Mouse (Mus musculus) embryonic stem cell, embryonic (primary cell): ENCODE data around the gene Herc1.
"Not testable (repeated sequence)": the region's sequence is repeated elsewhere in the genome, so short reads cannot be mapped to it uniquely, and the experiment has no call there.

Experiments used
- CTCF ChIA-PET, 4 experiments: fragments of 300-600 bp in 2 of 4; fragments of 350-600 bp in 2 of 4; sonication (Branson Sonifier 250); formaldehyde crosslinking; loops; one replicate each; lab custom pipeline; 2022; ENCODE audit warnings: inconsistent platforms in 2 of 4; lab: Charles Lee
- POLR2A ChIA-PET, 4 experiments: fragments of 300-600 bp in 2 of 4; fragments of 350-600 bp in 2 of 4; sonication (Branson Sonifier 250); formaldehyde crosslinking; loops; one replicate each; lab custom pipeline; 2022; ENCODE audit warnings: antibody characterized with exemption in 4 of 4, inconsistent platforms in 1 of 4; lab: Charles Lee

Herc1 gene

DNA sequence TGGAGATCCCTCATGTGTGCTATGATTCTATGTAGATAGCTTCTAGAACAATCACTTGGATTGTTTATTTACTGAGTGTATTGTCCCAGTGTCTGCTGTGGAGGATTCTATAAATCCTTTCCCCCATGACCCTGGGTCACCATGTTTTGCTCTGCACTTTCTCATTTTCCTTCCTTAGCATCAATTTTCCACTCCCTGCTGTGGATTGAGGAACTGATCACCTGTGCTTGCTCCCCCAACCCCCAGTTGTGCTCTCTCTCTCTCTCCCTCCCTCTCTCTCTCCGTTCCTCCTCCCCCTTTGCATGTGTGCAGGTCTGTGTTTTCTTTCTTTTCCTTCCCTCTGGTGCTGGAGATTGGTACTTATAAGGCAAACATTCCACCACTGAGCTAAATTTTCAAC is 10.5 kb upstream of the Herc1 start:
- ChIA-PET POLR2A (interaction anchor here in 1 of 4 experiments (0.6 kb wide), 1 partner anchor 523 kb away, joined by 3 read pairs; no protein-coding TSS in a partner anchor), CTCF (no interaction called here)

DNA sequence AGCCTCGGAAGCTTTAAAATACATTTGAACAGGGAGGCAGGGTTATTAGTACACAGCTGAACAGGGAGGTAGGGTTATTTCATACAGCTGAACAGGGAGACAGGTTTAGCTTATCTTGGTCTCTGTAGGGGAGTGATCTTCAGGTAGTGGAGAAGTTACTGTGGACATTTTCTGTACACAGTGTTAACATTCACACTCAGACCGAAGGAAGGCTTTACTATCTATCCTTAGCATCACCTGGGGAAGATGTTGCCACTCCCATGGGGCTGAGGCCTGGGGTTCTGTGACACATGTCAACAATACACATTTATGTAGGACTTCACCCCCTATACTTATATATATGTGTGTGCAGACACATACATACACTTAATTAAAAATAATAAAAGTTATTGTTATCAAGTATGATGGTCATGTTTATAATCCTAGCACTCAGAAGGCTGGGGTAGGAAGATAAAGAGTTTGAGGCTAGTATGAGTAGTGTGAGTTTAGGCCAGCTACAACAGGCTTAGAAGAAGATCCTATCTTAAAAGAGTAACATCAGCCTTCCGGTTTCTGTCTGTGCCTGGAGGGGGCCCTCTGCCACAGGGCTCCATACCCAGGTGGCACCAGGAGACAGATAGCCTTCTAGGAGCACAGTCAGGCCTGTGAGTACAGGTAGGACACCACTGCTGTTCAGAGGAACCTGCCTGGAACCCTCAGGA is 9.7 kb upstream of the Herc1 start:
- ChIA-PET CTCF (no interaction called here), POLR2A (interaction anchor here in 1 of 4 experiments (1.5 kb wide), 1 partner anchor 10 kb away, joined by 5 read pairs; the partner anchor contains the start of gene Herc1)

- CTCF ChIA-PET, result interaction anchor here in 1 of 4 experiments (0.5 kb wide), 1 partner anchor 168 kb away, joined by 3 read pairs; no protein-coding TSS in a partner anchor
- POLR2A ChIA-PET, result interaction anchor here in 1 of 4 experiments (0.7 kb wide), 1 partner anchor 758 kb away, joined by 4 read pairs; no protein-coding TSS in a partner anchor
These were observed 2.7 kb upstream of the Herc1 start for GRCm38 (mm10) chr9:66347405-66348035.

- CTCF ChIA-PET, result interaction anchor here in 2 of 4 experiments (0.6 to 1.2 kb wide), 2 partner anchors 191 to 272 kb away, joined by 3 read pairs; partner anchors contain the start of gene Dapk2 (in 1 of the 2)
- POLR2A ChIA-PET, result interaction anchor here in 2 of 4 experiments (0.8 to 3.2 kb wide), 4 partner anchors 11 to 64 kb away, joined by 3 to 10 read pairs (median 4); no protein-coding TSS in a partner anchor
These were observed 948 bp upstream of the Herc1 start for GRCm38 (mm10) chr9:66349144-66349859.

GRCm38 (mm10) chr9:66350788-66351430 is 659 bp downstream of the Herc1 start:
- ChIA-PET POLR2A (interaction anchor here in 3 of 4 experiments (0.6 to 3.2 kb wide), 16 partner anchors 9 to 234 kb away, joined by 3 to 10 read pairs (median 4); partner anchors contain the start of gene Fbxl22 (in 1 of the 3)), CTCF (interaction anchor here in 3 of 4 experiments (0.6 to 1.0 kb wide), 3 partner anchors 68 to 965 kb away, joined by 3 to 5 read pairs (median 4); no protein-coding TSS in a partner anchor)

GRCm38 (mm10) chr9:66352704-66353103 is 2.5 kb downstream of the Herc1 start:
- POLR2A ChIA-PET, result no interaction called here
- CTCF ChIA-PET, result no interaction called here

GRCm38 (mm10) chr9:66359135-66359534 is 8.9 kb downstream of the Herc1 start:
- ChIA-PET POLR2A (interaction anchor here in 2 of 4 experiments (0.8 to 1.1 kb wide), 2 partner anchors 8 to 13 kb away, joined by 3 to 7 read pairs; no protein-coding TSS in a partner anchor), CTCF (no interaction called here)

- POLR2A ChIA-PET, result interaction anchor here in 1 of 4 experiments (1.1 kb wide), 1 partner anchor 9 kb away, joined by 7 read pairs; no protein-coding TSS in a partner anchor
- CTCF ChIA-PET, result no interaction called here
These were observed 10.0 kb downstream of the Herc1 start for GRCm38 (mm10) chr9:66360143-66360690.

DNA sequence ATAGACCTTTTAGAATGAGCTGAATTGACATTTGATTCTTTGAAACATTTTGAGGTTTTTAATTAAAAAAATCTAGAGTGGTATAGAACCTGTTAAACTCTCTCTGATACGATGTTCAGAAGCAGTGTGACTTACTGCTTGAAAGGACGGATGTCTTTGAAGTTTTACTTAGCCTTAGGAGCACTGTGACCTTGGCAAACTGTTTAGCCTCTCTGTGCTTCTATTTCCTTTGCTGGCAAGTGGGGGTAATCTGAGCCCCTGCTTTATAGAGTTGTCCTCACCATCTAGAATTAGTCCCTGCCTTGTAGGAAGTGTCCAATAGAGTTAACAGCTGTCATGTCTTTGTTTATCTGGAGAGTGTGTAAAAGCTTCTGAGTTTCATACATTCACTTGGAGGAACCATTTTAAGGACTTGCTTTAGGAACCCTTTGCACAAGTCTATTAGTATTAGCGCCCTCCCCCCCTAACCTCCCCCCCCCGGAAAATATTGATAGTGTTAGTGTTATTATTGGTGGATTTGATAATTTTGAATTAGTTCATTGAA is 18.7 kb downstream of the Herc1 start:
- CTCF ChIA-PET, result no interaction called here
- POLR2A ChIA-PET, result interaction anchor here in 1 of 4 experiments (0.5 to 1.9 kb wide), 3 partner anchors 18 to 1251 kb away, joined by 3 to 10 read pairs (median 3); partner anchors contain the start of gene Herc1

DNA sequence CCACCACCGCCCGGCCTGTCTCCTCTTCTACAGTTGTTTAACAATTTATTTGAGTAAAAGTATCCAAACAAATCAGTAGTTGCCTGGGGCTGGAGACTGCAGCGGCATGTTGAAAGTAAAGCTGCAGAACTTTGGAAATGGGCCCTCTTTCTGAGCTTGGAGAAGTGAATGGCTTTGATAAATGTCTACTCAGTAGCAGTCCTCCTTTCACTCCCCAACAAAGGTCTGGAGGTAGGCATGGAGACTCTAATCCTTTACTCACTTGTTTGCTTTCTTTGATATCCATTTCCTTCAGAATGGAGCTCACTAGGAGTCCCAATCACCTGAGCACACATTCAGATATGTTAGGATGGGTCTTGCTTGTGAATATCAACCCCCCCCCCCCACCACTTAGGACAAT is 20.1 kb downstream of the Herc1 start:
- POLR2A ChIA-PET, result interaction anchor here in 3 of 4 experiments (0.7 to 1.8 kb wide), 5 partner anchors 19 to 1591 kb away, joined by 3 to 7 read pairs (median 3); partner anchors contain the start of gene Herc1 (in 1 of the 3)
- CTCF ChIA-PET, result interaction anchor here in 1 of 4 experiments (0.6 kb wide), 1 partner anchor 485 kb away, joined by 4 read pairs; no protein-coding TSS in a partner anchor

- ChIA-PET POLR2A (interaction anchor here in 2 of 4 experiments (0.8 to 1.8 kb wide), 3 partner anchors 20 to 296 kb away, joined by 3 to 7 read pairs (median 3); partner anchors contain the start of gene Herc1 (in 1 of the 2)), CTCF (no interaction called here)
These were observed 20.6 kb downstream of the Herc1 start for GRCm38 (mm10) chr9:66370847-66371246.

GRCm38 (mm10) chr9:66373432-66373831 is 23.2 kb downstream of the Herc1 start:
- ChIA-PET POLR2A (interaction anchor here in 1 of 4 experiments (0.6 kb wide), 1 partner anchor 13 kb away, joined by 3 read pairs; no protein-coding TSS in a partner anchor), CTCF (interaction anchor here in 1 of 4 experiments (0.6 kb wide), 1 partner anchor 1829 kb away, joined by 6 read pairs; no protein-coding TSS in a partner anchor)

- ChIA-PET POLR2A (interaction anchor here in 1 of 4 experiments (0.6 kb wide), 1 partner anchor 610 kb away, joined by 3 read pairs; no protein-coding TSS in a partner anchor), CTCF (no interaction called here)
These were observed 24.5 kb downstream of the Herc1 start for GRCm38 (mm10) chr9:66374495-66375478.

- ChIA-PET POLR2A (interaction anchor here in 3 of 4 experiments (0.6 to 1.4 kb wide), 4 partner anchors 11 to 1216 kb away, joined by 3 to 11 read pairs (median 3); partner anchors contain the start of gene Dapk2 (in 1 of the 3)), CTCF (interaction anchor here in 2 of 4 experiments (0.5 to 0.6 kb wide), 2 partner anchors 131 to 1126 kb away, joined by 3 read pairs; partner anchors contain the start of gene Fbxl22 (in 1 of the 2))
These were observed 33.2 kb downstream of the Herc1 start for GRCm38 (mm10) chr9:66383417-66383816.

- CTCF ChIA-PET, POLR2A ChIA-PET: not testable (repeated sequence)
These were observed 40.1 kb downstream of the Herc1 start for GRCm38 (mm10) chr9:66390338-66390737.

GRCm38 (mm10) chr9:66393304-66393703 is 43.1 kb downstream of the Herc1 start:
- ChIA-PET CTCF (no interaction called here), POLR2A (no interaction called here)
